Mouse (Mus musculus): Measurements from ENCODE around the gene Dkk2. TPM values are rescaled to one million over a fixed set of nuclear protein-coding genes. Genes with fewer than 3 reads are reported as not detected.

Dkk2 gene
- total RNA-seq (2012; rRNA removed) (not detected in 2 replicates), polyA plus RNA-seq (2012; ENCODE audit: insufficient read depth in 1 of 2, insufficient read length in 2 of 2, low read depth in 1 of 2, low replicate concordance in 2 of 2, missing spikeins in 1 of 2) (not detected)

DNA sequence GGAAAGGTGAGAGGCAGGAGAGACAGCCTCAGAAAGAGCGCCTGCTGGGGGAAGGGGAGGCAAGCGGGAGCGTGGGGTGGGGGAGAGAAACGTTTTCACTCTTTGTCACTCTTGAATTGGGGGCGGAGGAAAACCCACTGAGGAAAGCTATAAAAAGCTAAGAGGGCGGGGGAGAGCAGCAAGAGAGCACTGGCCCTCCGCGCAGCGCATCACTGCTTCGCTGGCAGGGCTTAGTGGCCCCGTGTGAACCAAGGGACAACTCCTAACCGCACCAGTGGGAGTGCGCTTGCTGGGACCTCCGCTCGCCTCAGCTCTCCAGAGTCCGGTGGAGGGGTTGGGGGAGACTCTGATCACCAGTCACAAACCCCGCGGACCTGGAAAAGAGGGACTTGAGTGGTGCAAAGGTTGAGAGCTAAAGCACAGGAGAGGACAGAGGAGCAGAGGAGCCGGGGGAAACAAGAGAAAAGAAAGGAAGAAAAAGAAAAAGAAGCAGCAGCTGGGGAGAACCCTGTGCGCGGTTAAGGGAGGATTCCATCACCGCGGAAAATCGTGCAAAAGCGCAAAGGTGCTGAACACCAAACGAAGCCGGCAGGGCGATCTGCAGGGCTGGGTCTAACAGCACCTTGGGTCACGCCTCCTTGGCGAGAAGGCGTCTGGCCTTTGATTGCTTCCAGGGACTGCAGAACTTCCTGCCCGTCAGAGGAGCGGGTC, at the start of gene Dkk2:
Gene Dkk2, plus strand, starts transcription at position 181 of the 711 bp plus-strand sequence.
- TF ChIP-seq MAX (IDR thresholded peaks at IDR 0.05; ENCODE audit: low read length) (no peak), HCFC1 (IDR thresholded peaks at IDR 0.05; ENCODE audit: low read depth, low read length) (no peak), MAFK (IDR thresholded peaks at IDR 0.05; ENCODE audit: borderline replicate concordance, low read depth, low read length) (no peak), TBP (IDR thresholded peaks at IDR 0.05; ENCODE audit: low read depth, low read length) (no peak)
- no peak within 1 kb of the TSS for H3K4me3 ChIP-seq (ENCODE audit: control insufficient read depth in 1 of 2, insufficient read depth in 1 of 2, low read depth in 2 of 2, low read length in 2 of 2)

DNA sequence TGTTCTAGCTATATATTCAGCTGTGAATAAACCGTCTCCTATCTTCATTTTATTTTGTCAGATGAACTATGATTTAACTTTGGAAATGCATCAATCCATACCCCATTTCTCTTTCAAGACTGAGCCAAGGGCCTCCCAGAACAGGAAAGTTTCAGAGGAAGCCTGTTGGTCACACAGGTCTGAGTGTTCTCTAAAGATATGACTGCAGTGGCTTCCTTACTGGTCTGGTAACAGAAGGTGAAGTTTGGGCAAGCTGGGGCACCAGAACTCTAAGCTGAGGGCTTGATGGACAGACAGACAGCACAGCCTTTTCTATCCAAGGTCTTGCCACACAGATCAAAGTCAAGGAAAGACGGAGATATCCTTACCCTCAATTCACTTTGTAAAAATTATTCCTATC, 48.4 kb upstream of the Dkk2 start:
- TF ChIP-seq GATA1 (IDR thresholded peaks at IDR 0.05; ENCODE audit: low read depth, low read length) (no peak), CHD1 (IDR thresholded peaks at IDR 0.05; ENCODE audit: low read depth, low read length) (no peak), NELFE (IDR thresholded peaks at IDR 0.05; ENCODE audit: low read depth, low read length) (no peak), HCFC1 (IDR thresholded peaks at IDR 0.05; ENCODE audit: low read depth, low read length) (no peak), CHD2 (IDR thresholded peaks at IDR 0.05; ENCODE audit: low read length) (no peak), ELF1 (IDR thresholded peaks at IDR 0.05; ENCODE audit: low read depth, low read length) (no peak), ZKSCAN1 (IDR thresholded peaks at IDR 0.05; ENCODE audit: low read depth, low read length) (no peak), JUND (IDR thresholded peaks at IDR 0.05; ENCODE audit: low read depth, low read length) (no peak), GABPA (IDR thresholded peaks at IDR 0.05; ENCODE audit: low read depth, low read length) (no peak), MEF2A (IDR thresholded peaks at IDR 0.05; ENCODE audit: extremely low read depth, insufficient replicate concordance, low read depth, low read length, poor library complexity, severe bottlenecking) (no peak), ZC3H11A (IDR thresholded peaks at IDR 0.05; ENCODE audit: low read depth, low read length) (no peak), POLR2AphosphoS2 (IDR thresholded peaks at IDR 0.05; ENCODE audit: low read length) (no peak), E2F4 (IDR thresholded peaks at IDR 0.05; ENCODE audit: borderline replicate concordance, low read depth, low read length) (no peak), EP300 (IDR thresholded peaks at IDR 0.05; ENCODE audit: low read depth in 1 of 2, low read length in 2 of 2) (no peak), USF1 (IDR thresholded peaks at IDR 0.05; ENCODE audit: low read depth, low read length) (no peak), SMC3 (IDR thresholded peaks at IDR 0.05; ENCODE audit: low read depth, low read length) (no peak)
- no peaks in the 10 kb centered on the region for H3K36me3 ChIP-seq (ENCODE audit: control insufficient read depth in 1 of 2, insufficient read depth in 2 of 2, low read length in 2 of 2)
- no peak overlapping the region for H3K4me3 ChIP-seq (ENCODE audit: control insufficient read depth in 1 of 2, insufficient read depth in 1 of 2, low read depth in 2 of 2, low read length in 2 of 2)
- H3K27ac ChIP-seq (ENCODE audit: control insufficient read depth, low read depth, low read length): no peak overlapping the region
- H3K9ac ChIP-seq (ENCODE audit: control insufficient read depth, low read depth, low read length, poor library complexity, severe bottlenecking): no peak overlapping the region
- no peaks in the 10 kb centered on the region for H3K79me2 ChIP-seq (ENCODE audit: control insufficient read depth, insufficient read depth, low read length, poor library complexity)
- no peak for DNase-seq (ENCODE audit: low read depth, low spot score)
- H3K27me3 ChIP-seq (ENCODE audit: control insufficient read depth in 1 of 2, insufficient read depth in 2 of 2, low read length in 2 of 2): no peaks in the 10 kb centered on the region
- no peaks in the 10 kb centered on the region for H3K4me1 ChIP-seq (ENCODE audit: control insufficient read depth in 1 of 2, insufficient read depth in 2 of 2, low read length in 2 of 2)
- H3K9me3 ChIP-seq (replicated peaks; ENCODE audit: insufficient read depth, low read length): no peaks in the 10 kb centered on the region

More for the DNA sequence above, at the start of gene Dkk2:
- Histone ChIP-seq H3K36me3 (ENCODE audit: control insufficient read depth in 1 of 2, insufficient read depth in 2 of 2, low read length in 2 of 2) (no peaks in the 10 kb centered on the region), H3K79me2 (ENCODE audit: control insufficient read depth, insufficient read depth, low read length, poor library complexity) (no peaks in the 10 kb centered on the region), H3K4me1 (ENCODE audit: control insufficient read depth in 1 of 2, insufficient read depth in 2 of 2, low read length in 2 of 2) (no peaks in the 10 kb centered on the region), H3K9me3 (replicated peaks; ENCODE audit: insufficient read depth, low read length) (no peaks in the 10 kb centered on the region), H3K27me3 (ENCODE audit: control insufficient read depth in 1 of 2, insufficient read depth in 2 of 2, low read length in 2 of 2) (no peaks in the 10 kb centered on the region), H3K27ac (ENCODE audit: control insufficient read depth, low read depth, low read length) (no peak within 1 kb of the TSS), H3K9ac (ENCODE audit: control insufficient read depth, low read depth, low read length, poor library complexity, severe bottlenecking) (no peak within 1 kb of the TSS)
- DNase-seq (ENCODE audit: low read depth, low spot score): no peak
